In the genomic region with DNA sequence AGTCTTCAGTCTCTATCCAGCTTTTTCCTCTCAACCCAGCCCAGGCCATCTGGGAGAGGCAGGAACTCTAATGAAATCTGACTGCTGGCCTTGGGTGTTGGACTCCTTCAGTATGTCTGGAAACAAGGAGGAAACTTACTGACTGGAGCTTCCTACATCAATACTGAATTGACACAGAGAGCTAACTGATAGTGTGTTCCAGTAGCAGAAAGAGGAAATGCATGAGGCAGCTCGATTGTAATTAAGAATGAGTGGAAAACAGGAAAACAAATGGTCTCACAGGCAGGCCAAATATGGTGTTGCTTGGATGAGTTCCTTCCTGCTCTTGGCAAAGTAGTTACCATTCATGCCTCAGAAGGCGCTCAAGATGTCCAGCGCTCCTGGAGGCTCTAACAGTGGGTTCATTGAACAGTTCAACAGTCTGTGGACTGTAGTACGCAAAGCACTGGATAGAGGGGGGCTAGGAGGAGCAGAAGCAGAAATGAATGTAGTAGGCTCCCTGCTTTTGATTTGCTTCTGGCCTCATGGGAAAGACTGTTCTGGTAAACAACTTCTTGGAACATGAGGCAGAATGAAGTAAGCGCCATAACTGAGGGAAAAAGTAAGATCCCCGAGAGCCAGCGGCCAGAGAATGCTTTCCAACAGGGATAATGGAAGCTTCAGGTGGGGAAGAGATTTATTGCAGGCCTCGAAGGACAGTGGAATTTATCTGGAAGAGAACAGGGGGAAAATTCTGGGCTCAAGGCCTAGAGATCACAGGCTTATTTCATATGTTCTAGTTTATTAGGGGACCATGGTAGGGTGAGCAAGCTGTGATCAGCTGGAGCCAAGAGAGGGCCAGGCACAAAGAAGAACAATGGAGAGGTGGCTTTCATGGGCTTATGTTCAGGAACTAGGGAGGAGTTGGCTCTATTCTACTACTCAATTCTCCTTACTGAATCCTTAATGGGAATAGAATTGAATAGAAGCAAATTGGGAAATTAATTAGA, we compare ENCODE assay signal across 8 mouse cellular contexts.
DNase-seq lines count a peak whose midpoint lies in the region; ATAC-seq and TF ChIP-seq lines count a peak whose summit lies in the region.

No protein-coding gene starts in this region.

- H3K9ac ChIP-seq in hindbrain, postnatal 0 days (replicated peaks; ENCODE audit: low read length): no peak overlapping the region
- no peak overlapping the region for H3K9ac ChIP-seq in limb, embryonic 13.5 days

- no peaks in the 10 kb centered on the region for H3K36me3 ChIP-seq in hindbrain, postnatal 0 days (ENCODE audit: insufficient read depth, low read length)
- H3K36me3 ChIP-seq in limb, embryonic 13.5 days: no peaks in the 10 kb centered on the region

- peak; percentile 23 for TF ChIP-seq CTCF in hindbrain, postnatal 0 days (IDR thresholded peaks at IDR 0.05; ENCODE audit: low read depth)

- peak; percentile 96 for ATAC-seq in hindbrain, postnatal 0 days
- ATAC-seq in limb, embryonic 13.5 days (ENCODE audit: low FRiP score, low read depth): peak; percentile 88
- no peak for ATAC-seq in erythroblast, adult 5-6 weeks (replicated peaks; ENCODE audit: low FRiP score, poor library complexity, severe bottlenecking)

- no peak overlapping the region for H3K4me3 ChIP-seq in hindbrain, postnatal 0 days (ENCODE audit: low read length)
- H3K4me3 ChIP-seq in limb, embryonic 13.5 days: no peak overlapping the region

- H3K27me3 ChIP-seq in hindbrain, postnatal 0 days (ENCODE audit: insufficient read depth, low read length): no peaks in the 10 kb centered on the region
- no peaks in the 10 kb centered on the region for H3K27me3 ChIP-seq in limb, embryonic 13.5 days

- H3K4me1 ChIP-seq in hindbrain, postnatal 0 days (ENCODE audit: insufficient read depth, low read length): no peaks in the 10 kb centered on the region
- peaks cover 10% of the 10 kb centered on the region for H3K4me1 ChIP-seq in limb, embryonic 13.5 days

- H3K27ac ChIP-seq in hindbrain, postnatal 0 days: peak overlapping the region; percentile 29; the same call in 1 of the 2 replicates
- H3K27ac ChIP-seq in limb, embryonic 13.5 days: peak overlapping the region; percentile 63; the same call in 1 of the 2 replicates

- no peak overlapping the region for H3K4me2 ChIP-seq in hindbrain, postnatal 0 days (ENCODE audit: low read depth, low read length)
- H3K4me2 ChIP-seq in limb, embryonic 13.5 days (replicated peaks): no peak overlapping the region

- DNase-seq in layer of hippocampus, adult 11-12 months (ENCODE audit: low spot score): peak; percentile 33
- no peak for DNase-seq in layer of hippocampus, postnatal 25 days (ENCODE audit: extremely low spot score in 1 of 2, low spot score in 1 of 2)
- DNase-seq in frontal cortex, adult 2 months (ENCODE audit: extremely low spot score in 1 of 2, low spot score in 1 of 2): peak; percentile 24 to 51
- peak; percentile 67 for DNase-seq in hindbrain, postnatal 0 days (ENCODE audit: low spot score)
- no peak for DNase-seq in urinary bladder, postnatal 4 days (ENCODE audit: low spot score in 2 of 2)
- DNase-seq in spleen, postnatal 4 days (ENCODE audit: low spot score in 2 of 2): no peak

- WGBS in hindbrain, postnatal 0 days: 60% methylated on average over 8 of the region's 8 CpGs
- 61% methylated on average over 8 of the region's 8 CpGs for WGBS in limb, embryonic 13.5 days

- no peaks in the 10 kb centered on the region for H3K9me3 ChIP-seq in hindbrain, postnatal 0 days (ENCODE audit: low read length)
- no peaks in the 10 kb centered on the region for H3K9me3 ChIP-seq in limb, embryonic 13.5 days

Comparison
In these comparisons a context has a peak if more than half of its experiments do, and no peak if none do; other contexts are left out.
1. DNase-seq: peak in layer of hippocampus, adult 11-12 months (single experiment), frontal cortex, adult 2 months (2 of 2) and hindbrain, postnatal 0 days (single experiment); none in layer of hippocampus, postnatal 25 days (0 of 2), urinary bladder, postnatal 4 days (0 of 2) and spleen, postnatal 4 days (0 of 2).